Mouse (Mus musculus) liver, embryonic 15.5 days (tissue): ENCODE results near the gene Spata32. TPM values are rescaled to one million over a fixed set of nuclear protein-coding genes. Genes with fewer than 3 reads are reported as not detected.

Experiments
- ATAC-seq: fragments of 200-750 bp; cut with Nextera tagmentation; 2 replicates; pipeline ENCODE4 v1.8.0; 2017; ENCODE audit warnings: moderate number of reproducible peaks, mild to moderate bottlenecking, moderate library complexity; ENCODE audit not compliant: insufficient read depth
- H3K27ac ChIP-seq: fragments of 300-500 bp; sonication (generic); replicated peaks from 2 replicates; pipeline ENCODE4 v1.5.1; 2015; ENCODE audit warnings: mild to moderate bottlenecking, inconsistent platforms
- H3K27me3 ChIP-seq: fragments of 300-500 bp; sonication (generic); 2 replicates; pipeline ENCODE4 v1.6.1; 2015; ENCODE audit warnings: mild to moderate bottlenecking, inconsistent platforms
- H3K36me3 ChIP-seq: fragments of 300-500 bp; sonication (generic); replicated peaks from 2 replicates; pipeline ENCODE4 v1.6.1; 2015; ENCODE audit warnings: moderate library complexity, mild to moderate bottlenecking, inconsistent platforms
- H3K4me1 ChIP-seq: fragments of 300-500 bp; sonication (generic); replicated peaks from 2 replicates; pipeline ENCODE4 v1.6.1; 2015; ENCODE audit warnings: inconsistent platforms
- H3K4me2 ChIP-seq: fragments of 300-500 bp; sonication (generic); 2 replicates; pipeline ENCODE4 v1.6.1; 2015; ENCODE audit warnings: moderate library complexity, mild to moderate bottlenecking, inconsistent platforms
- H3K4me3 ChIP-seq: fragments of 300-500 bp; sonication (generic); replicated peaks from 2 replicates; pipeline ENCODE4 v1.5.1; 2015; ENCODE audit warnings: mild to moderate bottlenecking, inconsistent platforms
- H3K9ac ChIP-seq: fragments of 300-500 bp; sonication (generic); 2 replicates; pipeline ENCODE4 v1.6.1; 2015; ENCODE audit warnings: moderate library complexity, mild to moderate bottlenecking, inconsistent platforms
- H3K9me3 ChIP-seq: fragments of 300-500 bp; sonication (generic); replicated peaks from 2 replicates; pipeline ENCODE4 v1.6.1; 2016; ENCODE audit warnings: inconsistent platforms
- WGBS: fragments of 180-500 bp; shearing (Covaris S2); methylation state at CpG from one replicate; pipeline ENCODE4 v1.1.7; 2015; ENCODE audit warnings: mixed read lengths; ENCODE audit not compliant: insufficient replicate concordance; 5-methylcytosine and 5-hydroxymethylcytosine counted together
- polyA plus RNA-seq: library from polyadenylated mRNA; unstranded; fragments of >200 nt; fragmentation: Nextera tagmentation; extraction: Ambion mirVana; gene quantifications from 2 replicates; pipeline ENCODE4 v1.2.1, GENCODE M21; 2015

The Spata32 gene
- polyA plus RNA-seq, 1 experiment from 2014 or later: not detected

DNA sequence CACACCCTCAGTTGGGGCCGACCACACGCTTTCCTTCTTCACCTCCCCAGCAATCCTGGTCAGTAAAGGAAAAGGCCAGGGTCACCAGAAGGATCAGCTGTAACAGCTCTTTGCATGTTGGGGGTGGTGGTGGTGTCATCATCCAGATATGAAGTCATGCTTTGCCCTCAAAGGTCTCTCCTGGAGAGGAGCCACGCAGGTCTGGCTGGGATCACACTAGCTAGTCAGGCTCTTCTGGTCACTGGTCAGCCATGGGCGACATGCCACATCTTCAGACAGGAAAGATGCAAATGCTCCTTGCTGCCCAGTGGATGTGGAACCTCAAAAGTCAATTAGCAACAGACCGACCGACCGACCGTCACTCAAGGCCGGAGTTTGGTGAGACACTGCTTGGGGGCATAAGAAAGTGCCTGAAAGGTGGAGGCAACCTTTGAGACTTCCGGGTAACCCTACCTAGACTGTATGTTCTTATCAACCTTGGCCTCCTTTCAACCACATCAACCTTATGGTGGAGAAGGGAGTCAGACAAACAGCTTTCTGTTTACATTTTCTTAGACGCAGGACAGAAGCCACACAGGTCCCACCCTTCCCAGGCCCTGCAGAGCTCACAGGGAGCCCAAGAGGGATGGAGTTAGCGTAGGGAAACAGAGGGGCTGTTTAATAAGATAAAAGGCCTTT lies 42.4 kb upstream of the Spata32 start:
- no peaks in the 10 kb centered on the region for H3K36me3 ChIP-seq
- no peak for ATAC-seq
- no peak overlapping the region for H3K4me3 ChIP-seq
- no peak overlapping the region for H3K9ac ChIP-seq
- no peak overlapping the region for H3K4me2 ChIP-seq
- H3K9me3 ChIP-seq: no peaks in the 10 kb centered on the region
- H3K27me3 ChIP-seq: 0 out of 2 replicates have a peak, but pooled peaks cover under 1% of the 10 kb centered on the region
- peaks cover 11% of the 10 kb centered on the region for H3K4me1 ChIP-seq
- whole genome bisulfite sequencing: 67% methylated on average over 12 of the region's 12 CpGs
- no peak overlapping the region for H3K27ac ChIP-seq

DNA sequence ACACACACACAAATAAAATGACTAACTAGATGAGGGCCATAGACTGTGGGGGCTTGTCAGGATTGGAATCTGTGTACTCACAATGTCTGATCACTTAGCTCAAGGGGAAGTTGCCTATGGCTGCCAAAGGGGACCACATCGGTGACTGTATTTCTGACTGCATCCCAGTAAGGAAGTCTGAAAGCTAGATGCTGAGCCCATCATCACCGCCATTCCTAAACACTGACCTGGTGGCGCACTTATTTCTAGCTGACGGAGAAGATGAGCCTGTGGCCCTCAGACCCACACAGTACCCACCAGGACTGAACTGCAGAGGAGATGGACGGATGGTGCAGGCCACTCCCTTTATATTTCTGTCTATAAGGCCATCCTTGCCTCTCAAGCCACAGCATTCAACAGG lies 41.8 kb upstream of the Spata32 start:
- Histone ChIP-seq H3K9ac (no peak overlapping the region), H3K4me2 (no peak overlapping the region), H3K27me3 (no peaks in the 10 kb centered on the region), H3K27ac (no peak overlapping the region), H3K4me3 (no peak overlapping the region), H3K4me1 (peaks cover 11% of the 10 kb centered on the region), H3K36me3 (no peaks in the 10 kb centered on the region), H3K9me3 (no peaks in the 10 kb centered on the region)
- no peak for ATAC-seq
- WGBS: 75% methylated on average over 5 of the region's 5 CpGs

DNA sequence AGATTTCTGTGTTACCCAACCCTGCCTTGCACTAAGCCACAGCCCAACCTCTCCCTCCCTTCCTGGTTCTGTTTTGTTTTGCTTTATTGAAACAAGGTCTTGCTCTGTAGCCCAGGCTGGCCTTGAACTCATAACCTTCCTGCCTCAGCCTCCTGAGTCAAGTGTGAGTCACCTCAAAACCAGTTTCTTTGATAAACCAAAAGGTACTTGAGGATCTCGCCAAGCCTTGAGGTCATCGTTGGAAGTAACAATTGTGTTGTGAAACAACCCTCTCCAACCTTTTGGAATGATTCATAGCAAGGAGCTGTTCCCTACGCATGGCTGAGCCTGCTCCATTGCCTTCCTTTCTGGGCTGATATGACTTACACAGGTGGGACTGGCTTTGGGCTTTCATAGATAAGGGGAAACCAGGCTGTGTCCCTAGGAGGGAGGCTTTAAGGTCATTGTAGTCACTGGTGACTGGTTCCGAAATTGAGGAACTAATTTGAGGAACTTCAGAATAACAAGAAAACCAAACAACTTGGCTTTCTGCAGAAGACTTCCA lies 39.8 kb upstream of the Spata32 start:
- H3K4me3 ChIP-seq: no peak overlapping the region
- H3K4me1 ChIP-seq: peaks cover 11% of the 10 kb centered on the region
- no peaks in the 10 kb centered on the region for H3K27me3 ChIP-seq
- ATAC-seq: no peak; the same call in 1 of the 2 replicates
- no peak overlapping the region for H3K9ac ChIP-seq
- no peaks in the 10 kb centered on the region for H3K9me3 ChIP-seq
- 0 out of 2 replicates have a peak overlapping the region, but pooled peaks have one; percentile 2 for H3K4me2 ChIP-seq
- WGBS: 29% methylated on average over 4 of the region's 4 CpGs
- H3K36me3 ChIP-seq: no peaks in the 10 kb centered on the region
- no peak overlapping the region for H3K27ac ChIP-seq

DNA sequence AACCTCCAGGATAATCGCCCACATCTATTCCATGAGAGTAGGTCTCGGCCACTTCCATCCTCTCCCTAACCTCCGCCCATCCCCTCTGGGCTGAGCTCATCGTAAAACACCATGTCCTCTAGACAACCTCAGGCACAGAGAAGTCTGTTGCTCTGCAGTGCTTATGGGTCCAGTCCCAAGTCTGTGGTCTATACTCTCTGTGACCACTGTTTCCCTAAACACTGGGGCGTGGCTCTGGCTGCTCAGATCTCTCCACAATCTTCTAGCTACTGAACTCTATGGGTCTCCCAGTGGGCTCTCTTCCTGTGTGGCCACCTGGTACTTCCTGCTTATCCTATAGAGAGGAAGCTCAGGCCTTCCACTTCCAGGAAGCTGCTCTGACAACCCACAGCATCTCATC lies 35.4 kb upstream of the Spata32 start:
- Histone ChIP-seq H3K27me3 (no peaks in the 10 kb centered on the region), H3K4me2 (no peak overlapping the region)
- 42% methylated on average over 5 of the region's 5 CpGs for WGBS

DNA sequence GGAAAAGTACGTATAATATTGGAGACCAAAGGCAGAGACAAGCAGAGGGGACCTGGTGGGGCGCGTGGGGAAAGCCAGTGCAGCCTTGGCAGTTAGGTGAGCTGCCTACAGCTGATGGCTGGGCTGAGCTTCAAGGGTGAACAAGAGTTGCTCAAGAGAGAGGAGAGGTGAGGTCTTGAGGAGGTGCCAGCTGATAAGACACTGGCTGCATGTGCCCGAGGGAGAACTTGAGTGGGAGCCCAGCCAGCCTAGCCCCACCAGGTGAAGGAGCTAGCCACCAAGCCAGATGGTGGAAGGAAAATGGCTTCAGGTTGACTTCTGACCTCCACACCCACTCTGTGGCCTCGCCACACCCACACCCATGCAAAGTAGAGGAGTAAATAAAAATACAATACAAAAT lies 34.1 kb upstream of the Spata32 start:
- Histone ChIP-seq H3K9me3 (no peaks in the 10 kb centered on the region), H3K27me3 (no peaks in the 10 kb centered on the region), H3K27ac (no peak overlapping the region), H3K4me2 (no peak overlapping the region), H3K4me1 (peaks cover 17% of the 10 kb centered on the region; the same call in 1 of the 2 replicates), H3K4me3 (no peak overlapping the region), H3K9ac (no peak overlapping the region), H3K36me3 (no peaks in the 10 kb centered on the region)
- WGBS: 54% methylated on average over 5 of the region's 5 CpGs
- ATAC-seq: no peak

More for the DNA sequence above, 35.4 kb upstream of the Spata32 start:
- H3K9me3 ChIP-seq: no peaks in the 10 kb centered on the region
- no peak for ATAC-seq
- peaks cover 12% of the 10 kb centered on the region; the same call in 1 of the 2 replicates for H3K4me1 ChIP-seq
- H3K4me3 ChIP-seq: no peak overlapping the region
- H3K27ac ChIP-seq: no peak overlapping the region
- H3K36me3 ChIP-seq: no peaks in the 10 kb centered on the region
- no peak overlapping the region for H3K9ac ChIP-seq

DNA sequence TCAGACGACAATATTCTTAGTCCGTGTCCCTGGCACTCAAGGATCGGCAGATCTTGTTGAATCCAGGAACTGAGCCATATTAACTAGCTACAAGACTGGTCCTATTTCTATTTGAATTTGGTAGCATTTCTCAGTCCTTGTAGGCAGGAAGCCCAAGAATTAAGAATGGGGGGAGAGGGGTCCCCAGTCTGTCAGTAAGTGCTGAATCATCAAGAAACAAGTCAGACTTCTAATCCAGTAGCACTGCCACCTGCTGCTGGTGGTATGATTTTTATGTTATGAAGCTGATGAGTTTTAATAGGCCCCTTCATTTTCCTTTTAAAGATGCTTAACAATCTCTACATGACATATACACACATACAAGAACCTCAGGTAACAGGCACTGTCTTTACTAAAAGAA lies 32.1 kb upstream of the Spata32 start:
- H3K9ac ChIP-seq: no peak overlapping the region
- H3K36me3 ChIP-seq: no peaks in the 10 kb centered on the region
- H3K4me3 ChIP-seq: no peak overlapping the region
- H3K4me1 ChIP-seq: peaks cover 28% of the 10 kb centered on the region
- no peak for ATAC-seq
- no peaks in the 10 kb centered on the region for H3K9me3 ChIP-seq
- 80% methylated on average over 3 of the region's 3 CpGs for WGBS
- H3K27me3 ChIP-seq: no peaks in the 10 kb centered on the region
- H3K4me2 ChIP-seq: no peak overlapping the region
- no peak overlapping the region for H3K27ac ChIP-seq

DNA sequence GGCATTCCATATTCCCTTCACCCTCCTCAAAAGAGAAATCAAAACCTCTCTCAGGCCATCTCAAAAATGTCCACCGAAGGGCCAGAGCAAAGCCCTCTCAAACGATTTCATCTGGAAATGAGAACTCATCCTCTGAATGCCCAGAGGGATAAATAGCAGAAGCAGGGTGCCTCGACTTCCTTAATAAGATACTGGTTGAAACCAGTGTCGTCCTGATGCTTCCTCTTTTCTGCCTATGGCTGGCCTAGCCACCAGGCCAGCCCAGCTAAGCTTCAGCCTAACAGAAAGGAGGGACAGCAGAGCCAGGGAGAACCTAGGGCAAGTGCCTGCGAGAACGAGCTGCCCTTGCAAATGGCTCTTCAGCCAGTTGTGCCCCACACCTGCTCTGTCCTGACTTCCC lies 31.3 kb upstream of the Spata32 start:
- peak overlapping the region; percentile 66 for H3K27ac ChIP-seq
- no peak overlapping the region for H3K4me2 ChIP-seq
- 17% methylated on average over 6 of the region's 6 CpGs for WGBS

DNA sequence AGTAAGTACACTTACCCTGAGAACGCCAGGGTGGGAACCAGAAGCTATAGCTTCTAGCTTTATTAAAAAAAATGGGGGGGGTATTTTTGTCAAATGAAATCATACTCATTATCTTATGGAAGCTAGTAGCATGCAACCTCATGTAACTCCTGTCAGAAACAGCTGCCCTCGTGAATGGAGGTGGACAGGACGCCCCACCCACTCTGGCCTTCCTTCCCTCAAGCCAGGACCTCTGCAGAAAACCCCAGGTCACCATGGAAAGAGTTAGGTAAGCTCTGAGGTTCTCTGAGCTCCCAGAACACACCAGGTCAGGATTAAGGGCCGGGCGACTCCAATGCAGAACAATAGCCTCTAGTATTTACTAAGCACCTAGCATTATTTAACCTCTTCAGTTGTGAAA lies 30.6 kb upstream of the Spata32 start:
- Histone ChIP-seq H3K27ac (0 out of 2 replicates have a peak overlapping the region, but pooled peaks have one; percentile 1), H3K4me3 (no peak overlapping the region), H3K36me3 (no peaks in the 10 kb centered on the region), H3K9me3 (no peaks in the 10 kb centered on the region), H3K27me3 (no peaks in the 10 kb centered on the region), H3K9ac (no peak overlapping the region), H3K4me2 (no peak overlapping the region), H3K4me1 (peaks cover 28% of the 10 kb centered on the region)
- no peak for ATAC-seq
- 45% methylated on average over 5 of the region's 5 CpGs for WGBS

More for the DNA sequence above, 31.3 kb upstream of the Spata32 start:
- peaks cover 28% of the 10 kb centered on the region for H3K4me1 ChIP-seq
- H3K36me3 ChIP-seq: no peaks in the 10 kb centered on the region
- H3K27me3 ChIP-seq: no peaks in the 10 kb centered on the region
- no peak overlapping the region for H3K4me3 ChIP-seq
- H3K9ac ChIP-seq: no peak overlapping the region
- no peaks in the 10 kb centered on the region for H3K9me3 ChIP-seq
- ATAC-seq: no peak

DNA sequence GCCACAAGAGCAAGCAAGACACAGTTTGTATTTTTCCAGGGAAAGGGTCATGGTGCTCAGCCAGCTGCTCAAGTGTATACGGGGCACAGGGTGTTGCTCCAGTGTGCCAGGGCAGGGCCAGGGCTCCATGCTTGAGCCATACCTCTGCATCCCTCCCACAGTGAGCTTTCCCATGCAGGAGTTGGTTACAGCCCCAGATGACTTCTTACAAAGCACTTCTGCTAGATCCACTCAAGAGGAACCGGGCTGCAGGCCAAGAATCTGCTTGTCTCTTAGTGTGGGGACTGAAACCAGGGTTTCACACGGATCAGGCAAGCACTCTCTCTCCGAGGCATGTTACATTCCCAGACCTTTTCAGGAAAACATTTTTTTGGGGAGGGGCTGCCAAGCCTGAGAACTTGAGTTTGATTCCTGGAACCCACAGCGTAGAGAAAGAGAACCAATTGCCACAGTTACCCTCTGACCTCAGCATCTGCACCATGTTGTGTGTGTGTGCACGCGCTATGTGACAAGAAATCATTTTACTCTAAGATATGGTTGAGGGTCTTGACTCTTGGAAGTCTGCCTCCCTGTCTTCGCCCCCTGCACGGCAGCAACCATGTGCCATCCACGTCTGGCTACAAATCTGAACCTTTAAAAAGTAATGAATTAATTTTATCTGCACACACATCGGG lies 29.4 kb upstream of the Spata32 start:
- Histone ChIP-seq H3K4me2 (no peak overlapping the region), H3K9ac (no peak overlapping the region), H3K27me3 (no peaks in the 10 kb centered on the region), H3K4me1 (peaks cover 28% of the 10 kb centered on the region), H3K9me3 (no peaks in the 10 kb centered on the region), H3K27ac (no peak overlapping the region), H3K36me3 (no peaks in the 10 kb centered on the region), H3K4me3 (no peak overlapping the region)
- 69% methylated on average over 11 of the region's 11 CpGs for WGBS
- no peak for ATAC-seq

DNA sequence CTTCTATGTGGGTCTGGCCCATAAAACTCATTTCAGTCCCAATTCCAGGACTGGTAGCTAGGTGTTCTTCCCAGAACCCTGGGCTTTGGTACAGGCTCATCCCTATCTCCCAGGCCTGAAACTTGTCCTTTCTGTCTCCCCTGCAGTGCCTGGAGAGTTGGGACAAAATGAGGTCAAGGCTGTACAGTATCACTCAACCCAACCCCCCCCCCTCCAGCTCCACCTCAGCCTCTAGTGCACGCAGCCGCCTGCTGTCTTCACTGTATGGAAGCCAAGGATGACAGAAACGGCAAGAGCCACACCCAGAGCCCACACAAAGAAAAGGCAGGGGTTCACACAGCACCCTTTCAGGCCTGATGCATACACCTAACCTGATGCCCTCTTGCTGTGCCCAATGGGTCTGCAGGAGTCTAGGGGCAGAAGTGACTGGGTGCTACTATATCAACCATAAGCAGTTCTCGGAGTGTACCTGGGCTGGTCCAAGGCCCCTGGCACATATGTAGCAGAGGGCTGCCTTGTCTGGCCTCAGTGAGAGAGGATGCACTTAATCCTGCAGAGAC lies 28.6 kb upstream of the Spata32 start:
- ATAC-seq: no peak
- H3K27me3 ChIP-seq: no peaks in the 10 kb centered on the region
- peaks cover 25% of the 10 kb centered on the region for H3K4me1 ChIP-seq
- WGBS: 38% methylated on average over 4 of the region's 4 CpGs
- H3K9ac ChIP-seq: no peak overlapping the region
- H3K4me2 ChIP-seq: no peak overlapping the region
- H3K9me3 ChIP-seq: no peaks in the 10 kb centered on the region
- H3K27ac ChIP-seq: no peak overlapping the region
- no peaks in the 10 kb centered on the region for H3K36me3 ChIP-seq
- no peak overlapping the region for H3K4me3 ChIP-seq

DNA sequence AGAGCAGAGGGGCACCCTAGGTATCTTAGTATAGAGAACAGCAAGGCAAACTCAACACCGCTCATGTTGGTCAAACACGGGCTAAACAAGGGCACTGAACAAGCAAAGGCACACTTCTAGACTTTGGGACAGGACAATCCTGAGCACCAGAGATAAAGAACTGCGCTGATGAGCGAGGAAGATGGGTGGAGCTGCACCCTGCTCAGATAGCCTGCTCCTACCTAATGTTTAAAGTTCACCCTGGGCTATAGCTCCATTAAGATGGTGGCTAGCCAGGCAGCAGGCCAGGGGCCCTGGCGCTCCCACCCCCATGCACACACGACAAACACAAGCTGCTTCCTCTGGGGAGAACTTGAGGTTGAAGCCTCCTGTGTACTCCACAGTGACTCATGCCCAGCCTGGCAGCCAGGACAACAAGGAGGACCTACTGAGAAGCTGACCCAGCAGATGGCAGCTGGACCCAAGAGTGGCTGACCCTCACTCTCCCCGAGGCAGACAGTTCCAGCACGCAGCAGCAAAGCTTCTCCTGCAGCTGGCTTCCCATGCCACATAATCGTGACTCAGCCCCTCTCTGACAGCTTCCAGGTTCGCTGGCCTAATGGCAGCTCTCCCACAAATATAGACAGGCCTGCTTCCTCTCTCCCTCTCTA lies 28.0 kb upstream of the Spata32 start:
- Histone ChIP-seq H3K4me3 (no peak overlapping the region), H3K9ac (no peak overlapping the region), H3K27ac (no peak overlapping the region), H3K9me3 (no peaks in the 10 kb centered on the region), H3K4me1 (peaks cover 25% of the 10 kb centered on the region), H3K36me3 (no peaks in the 10 kb centered on the region), H3K27me3 (no peaks in the 10 kb centered on the region), H3K4me2 (no peak overlapping the region)
- no peak for ATAC-seq
- 22% methylated on average over 10 of the region's 10 CpGs for WGBS
